Mouse (Mus musculus) erythroid progenitor cell, adult 5-6 weeks (primary cell): ENCODE measurements around the gene Ndufaf2. TPM values are rescaled to one million over a fixed set of nuclear protein-coding genes. Genes with fewer than 3 reads are reported as not detected.

Experiments used
- total RNA-seq, 2 experiments: library from RNA; stranded (forward) in 1 of 2; stranded (reverse) in 1 of 2; fragments of 150-400 nt in 1 of 2; fragments of 186-747, 209-891 nt in 1 of 2; gene quantifications; 2 replicates each; pipeline versions ENCODE4 v1.2.3 to v1.2.4; 2015 to 2017; ENCODE audit warnings: low replicate concordance in 2 of 2

The Ndufaf2 gene
- total RNA-seq, 2 experiments from 2014 or later: 8.9 to 12.6 TPM

Other genes with a start within 250 kb of the Ndufaf2 start
- 11.9 and 30.6 TPM in 2 replicates for gene Smim15, start 114.2 kb downstream of the Ndufaf2 start, total RNA-seq (2015; ENCODE audit: low replicate concordance)
- gene Smim15, start 114.2 kb downstream of the Ndufaf2 start, total RNA-seq (2017; ENCODE audit: low replicate concordance): 43.5 and 59.9 TPM in 2 replicates
- 2.9 and 4.3 TPM in 2 replicates for gene Ercc8, start 108 bp upstream of the Ndufaf2 start, total RNA-seq (2015; ENCODE audit: low replicate concordance)
- 4.9 TPM in 1 of 2 replicates, not detected in the other for gene Ercc8, start 108 bp upstream of the Ndufaf2 start, total RNA-seq (2017; ENCODE audit: low replicate concordance)
- gene Elovl7, start 55.8 kb upstream of the Ndufaf2 start, total RNA-seq (2015; ENCODE audit: low replicate concordance): 0.72 TPM in 1 of 2 replicates, not detected in the other
- 1.1 TPM in 1 of 2 replicates, not detected in the other for gene Elovl7, start 55.8 kb upstream of the Ndufaf2 start, total RNA-seq (2017; ENCODE audit: low replicate concordance)
- gene Depdc1b, start 157.7 kb upstream of the Ndufaf2 start, total RNA-seq (2015; ENCODE audit: low replicate concordance): 163 and 205 TPM in 2 replicates
- 175 and 226 TPM in 2 replicates for gene Depdc1b, start 157.7 kb upstream of the Ndufaf2 start, total RNA-seq (2017; ENCODE audit: low replicate concordance)